Mouse (Mus musculus) embryo, embryonic 11 days (tissue): Measurements from ENCODE around the gene Hikeshi.
A peak's percentile ranks its signal among the peaks of the same experiment; 100 is the strongest.

Experiments
- DNase-seq: peaks from one replicate; pipeline ENCODE4 v3.0.0-alpha.2; 2015

Gene Hikeshi

DNA sequence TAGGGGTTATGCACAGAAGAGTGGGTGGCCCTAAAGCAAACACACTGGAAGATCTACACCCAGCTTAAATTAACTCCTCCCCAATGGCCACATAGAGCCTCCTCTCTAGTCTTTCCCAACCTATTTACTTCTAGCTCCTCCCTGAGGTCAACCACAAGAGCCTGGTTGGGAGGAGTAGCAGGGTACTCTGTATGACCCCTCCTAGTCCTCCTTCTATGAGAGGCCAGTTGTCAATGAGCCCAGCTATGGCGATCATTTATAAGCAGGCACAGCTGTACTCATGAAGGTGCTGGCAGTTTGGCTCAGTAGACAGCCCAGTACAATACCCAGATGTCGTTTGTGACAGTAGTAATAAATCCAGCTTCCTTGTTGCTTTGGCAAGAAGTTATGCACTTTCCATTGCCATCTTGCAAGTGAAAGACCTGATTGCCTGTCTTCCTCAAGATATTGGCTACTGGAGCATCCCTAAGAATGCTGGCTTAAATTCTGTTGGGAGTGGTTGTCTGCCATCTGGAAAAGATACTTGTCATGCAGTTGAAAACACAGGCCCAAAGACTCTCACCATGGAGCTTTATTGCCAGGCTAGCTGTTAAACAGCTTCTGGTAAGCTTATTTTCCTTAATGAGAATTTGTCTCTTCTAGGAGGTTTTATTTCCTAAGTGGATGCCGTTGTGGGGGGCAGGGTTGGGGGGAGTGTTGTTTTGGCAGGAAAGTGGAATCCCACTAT is 27.4 kb downstream of the Hikeshi start:
- no peak for DNase-seq

DNA sequence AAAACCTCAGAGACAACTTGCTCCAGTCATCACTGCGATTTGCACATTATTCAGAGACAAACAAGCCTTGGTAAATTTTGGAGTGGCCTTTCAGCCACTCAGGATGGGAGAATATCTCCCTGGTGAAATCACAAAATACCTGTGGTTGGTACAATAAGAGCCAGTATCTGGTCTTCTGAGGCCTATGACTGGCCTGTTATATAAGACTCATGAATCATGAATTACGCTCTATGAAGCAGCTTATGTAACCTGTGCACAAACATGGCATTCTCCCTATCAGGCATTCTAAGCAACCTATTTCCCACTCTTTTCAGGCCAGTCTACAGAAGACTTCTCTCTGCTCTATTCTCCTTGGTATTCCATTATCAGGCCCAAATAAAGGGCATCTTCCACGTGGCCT is 28.6 kb downstream of the Hikeshi start:
- no peak for DNase-seq

DNA sequence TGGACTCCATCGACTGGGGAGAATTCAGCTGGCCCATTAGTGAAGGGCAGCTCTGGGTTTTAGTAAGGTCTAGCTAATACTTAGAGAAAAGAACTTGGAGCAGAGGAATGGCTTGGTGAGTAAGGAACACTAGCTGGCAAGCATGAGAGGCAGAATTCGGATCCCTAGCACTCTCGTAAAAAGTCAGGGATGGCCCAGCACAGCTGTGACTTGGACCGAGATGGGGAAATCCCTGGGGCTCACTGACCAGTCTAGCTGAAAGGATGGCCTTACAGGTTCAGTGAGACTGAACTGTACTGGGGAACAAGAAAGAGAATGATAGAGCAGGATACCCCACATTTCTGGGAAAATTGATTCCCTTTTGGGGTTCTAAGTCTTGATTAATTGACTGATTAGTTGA is 31.3 kb downstream of the Hikeshi start:
- DNase-seq = no peak

DNA sequence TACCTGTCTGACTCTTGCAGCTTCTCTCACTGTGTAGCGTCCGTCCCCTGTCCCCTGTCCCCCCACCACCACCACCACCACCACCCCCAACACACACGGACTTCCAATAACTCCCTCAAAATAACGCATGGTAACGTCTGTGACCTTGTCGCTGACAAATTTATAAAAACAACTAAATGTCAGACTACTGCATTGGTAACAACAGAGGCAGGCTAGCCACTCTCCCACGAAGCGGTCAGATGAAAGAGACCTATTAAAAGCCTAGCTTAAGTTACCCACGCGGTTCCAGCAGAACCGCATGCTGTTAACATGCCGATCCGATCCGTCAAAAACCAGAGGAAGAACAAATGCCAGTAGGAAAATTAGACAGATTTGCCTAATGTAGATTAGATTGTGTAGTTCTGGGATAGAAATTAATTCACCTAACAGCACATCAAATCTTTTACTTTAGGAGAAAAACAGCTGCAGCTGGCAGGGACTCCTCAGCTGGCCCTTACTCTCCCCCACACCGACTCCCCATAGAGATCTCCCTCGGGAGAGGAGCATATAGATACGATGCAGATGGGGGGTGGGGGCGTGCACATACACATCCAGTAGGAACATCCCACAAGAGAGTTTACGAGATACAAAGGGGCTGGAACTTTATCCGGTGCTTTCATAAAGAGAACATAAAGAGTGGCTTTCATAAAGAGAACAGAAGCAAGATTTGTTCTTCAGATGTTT is 31.9 kb downstream of the Hikeshi start:
- DNase-seq = no peak

DNA sequence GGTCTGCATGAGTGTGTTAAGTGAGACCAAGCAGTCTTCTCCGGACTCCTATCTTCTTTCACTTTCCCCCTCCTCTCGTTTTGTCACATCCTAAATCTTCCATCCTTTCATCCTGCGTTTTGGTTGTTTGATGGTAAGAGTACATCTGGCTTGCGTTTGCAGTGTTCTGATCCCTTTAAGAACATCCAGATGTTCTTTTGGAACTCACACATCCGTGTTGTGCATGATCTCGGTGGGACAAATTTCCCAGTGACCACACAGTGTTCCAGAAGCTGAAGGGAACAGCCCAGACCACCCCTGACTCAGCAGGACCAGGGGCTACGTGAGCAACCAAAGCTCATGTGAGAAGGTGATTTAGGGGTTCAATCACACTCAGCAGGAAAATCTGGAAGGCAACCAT is 32.6 kb downstream of the Hikeshi start:
- peak; percentile 39 for DNase-seq

DNA sequence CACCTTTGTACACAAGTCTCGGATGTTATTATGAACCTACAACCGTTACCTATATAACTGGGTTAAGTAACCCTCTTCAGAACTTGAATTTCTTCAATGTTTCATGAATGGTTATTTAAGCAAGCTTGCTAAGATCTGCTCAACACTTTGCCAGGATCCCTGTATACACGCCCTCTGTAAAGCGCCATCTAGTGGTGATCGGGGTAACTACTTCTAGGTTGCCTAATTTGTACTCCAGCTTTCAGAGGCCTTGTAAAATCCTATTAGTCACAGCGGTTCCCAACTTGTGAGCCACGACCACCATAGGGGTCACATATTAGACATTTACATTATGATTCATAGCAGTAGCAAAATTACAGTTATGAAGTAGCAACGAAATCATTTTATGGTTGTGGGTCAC is 33.1 kb downstream of the Hikeshi start:
- peak; percentile 78 for DNase-seq

DNA sequence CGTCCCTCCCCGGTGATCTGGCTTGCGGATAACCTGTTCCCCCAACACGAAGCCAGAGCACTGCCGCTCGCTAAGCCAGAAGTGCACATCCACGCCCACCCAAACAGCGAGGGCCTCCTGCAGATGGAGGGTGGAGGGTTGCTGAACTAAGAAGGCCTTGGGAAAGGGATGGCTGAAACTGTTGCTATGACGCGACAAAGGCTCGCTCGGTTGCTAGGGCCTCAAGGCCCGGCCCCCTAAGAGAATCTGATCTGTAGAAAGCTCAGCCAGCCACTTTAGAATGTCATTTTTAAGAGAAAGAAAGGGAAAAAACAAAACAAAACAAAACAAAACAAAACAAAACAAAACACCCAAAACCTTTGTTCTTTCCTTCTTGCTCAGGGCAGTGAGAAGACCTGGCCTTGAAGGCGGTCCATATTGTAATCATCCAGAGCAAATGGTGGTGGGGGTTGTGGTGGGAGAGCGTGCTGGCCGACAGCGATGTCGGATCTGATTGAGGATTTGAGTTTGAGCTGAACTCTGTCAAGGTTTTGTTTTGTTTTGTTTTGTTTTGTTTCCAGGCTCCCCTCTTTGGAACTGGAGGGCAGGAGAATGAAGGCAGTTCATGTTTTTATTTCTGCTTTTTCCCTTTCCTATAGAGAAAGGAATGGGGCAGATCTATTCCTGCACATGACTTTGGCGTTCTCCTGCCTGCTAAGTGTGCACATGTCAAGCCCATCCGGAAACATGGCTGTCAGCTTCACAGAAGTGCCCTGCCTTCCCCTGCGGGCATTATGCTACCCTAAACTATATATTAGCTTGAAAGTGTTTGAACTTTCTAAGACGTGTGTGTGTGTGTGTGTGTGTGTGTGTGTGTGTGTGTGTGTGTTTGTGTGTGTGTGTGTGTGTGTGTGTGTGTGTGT is 37.3 kb downstream of the Hikeshi start, which contains the start of gene Ccdc81:
Ccdc81 (minus strand) TSS at position 188 of the 902 bp plus-strand sequence.
- peak; percentile 69 for DNase-seq

DNA sequence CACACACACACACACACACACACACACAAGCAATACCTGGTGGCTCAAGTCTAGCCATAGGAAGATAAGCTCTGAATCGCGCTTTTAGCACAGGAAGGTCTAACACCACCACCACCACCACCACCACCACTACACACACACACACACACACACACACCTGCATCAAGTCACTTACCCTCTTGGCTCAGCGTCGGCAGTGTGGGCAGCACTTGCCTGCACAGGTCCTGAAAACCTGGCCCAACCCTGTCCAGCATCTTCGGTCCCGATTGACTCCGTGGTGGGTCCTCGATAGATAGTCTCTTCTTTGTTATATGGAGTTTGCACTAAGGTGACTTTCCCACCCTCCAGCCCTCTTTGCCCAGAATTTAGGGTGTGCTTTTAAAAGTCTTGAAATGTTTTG is 38.0 kb downstream of the Hikeshi start:
- DNase-seq = no peak

DNA sequence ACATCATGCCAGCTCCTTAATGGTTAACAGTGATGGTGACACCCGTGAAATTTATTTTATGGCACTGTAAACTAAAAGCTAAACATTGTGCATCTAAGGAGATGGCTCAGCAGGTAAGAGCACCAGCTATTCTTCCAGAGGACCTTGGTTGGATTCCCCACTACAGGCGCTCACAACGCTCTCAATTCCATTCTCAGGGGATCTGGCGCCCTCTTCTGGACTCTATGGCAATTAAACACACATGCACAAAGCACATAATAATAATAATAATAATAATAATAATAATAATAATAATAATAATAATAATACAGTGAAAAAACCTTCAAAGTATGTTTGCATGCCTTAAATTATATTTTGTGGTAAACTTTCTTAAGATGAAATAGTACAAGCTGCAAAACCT is 49.1 kb downstream of the Hikeshi start:
- DNase-seq = peak; percentile 45

DNA sequence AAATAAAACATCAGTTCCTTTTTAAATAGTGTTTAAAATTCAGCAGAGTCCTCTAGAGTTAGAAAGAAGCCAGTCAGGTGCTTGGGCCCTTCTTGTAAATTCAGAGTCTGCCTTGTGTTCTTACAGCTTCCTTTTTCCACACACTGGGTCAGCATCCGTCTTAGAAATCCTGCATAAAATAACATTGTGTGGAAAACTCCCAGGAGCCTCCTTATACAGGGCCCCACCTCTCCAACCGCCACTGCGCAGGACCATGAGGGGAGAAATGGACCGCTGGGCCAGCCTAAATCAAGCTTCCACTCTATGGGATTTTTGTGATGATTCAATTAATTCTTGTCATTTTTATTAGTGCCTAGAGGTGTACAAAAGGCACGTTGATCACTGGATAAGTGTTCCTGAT is 49.6 kb downstream of the Hikeshi start:
- no peak for DNase-seq

DNA sequence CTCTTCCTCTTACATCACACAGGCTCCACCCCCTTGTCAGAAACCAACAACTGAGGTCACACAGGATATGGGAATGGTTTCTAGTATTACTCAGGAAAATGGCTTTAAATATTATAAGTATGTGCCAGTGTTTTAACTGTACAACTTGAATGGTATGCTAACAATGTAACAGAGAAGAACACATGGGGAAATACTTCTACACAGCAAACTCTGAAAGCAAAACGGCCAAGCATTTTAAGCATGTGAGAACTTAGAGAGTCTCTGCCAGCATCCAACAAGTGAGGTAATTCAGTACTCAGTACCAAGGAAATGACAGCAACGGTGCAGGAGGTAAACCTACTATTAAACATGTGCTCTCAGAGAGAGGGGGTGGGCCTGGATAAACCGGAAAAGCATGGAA is 56.5 kb downstream of the Hikeshi start:
- no peak for DNase-seq

DNA sequence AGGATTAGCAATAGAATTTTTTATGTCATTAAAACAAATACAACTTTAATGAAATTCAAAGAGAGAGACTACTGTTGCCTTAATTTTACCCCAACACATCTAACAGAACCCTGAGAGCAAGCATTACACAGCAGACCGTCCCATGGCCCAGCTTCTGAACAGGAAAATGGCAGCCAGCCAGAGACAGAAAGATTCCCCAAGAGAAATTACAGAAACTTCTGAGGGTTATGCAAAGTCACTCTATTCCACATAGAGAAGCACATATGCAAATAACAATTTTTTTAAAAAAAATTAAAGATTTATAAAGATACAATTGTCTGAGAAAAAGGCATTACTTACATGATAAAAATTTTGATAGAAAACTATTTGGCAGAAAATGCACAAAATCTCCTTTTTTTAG is 61.3 kb downstream of the Hikeshi start:
- no peak for DNase-seq
